Mouse (Mus musculus): ENCODE results near the gene Chrm4. TPM values are rescaled to one million over a fixed set of nuclear protein-coding genes. Genes with fewer than 3 reads are reported as not detected.

Chrm4 gene
- total RNA-seq, 1 experiment from 2014 or later = 0.96 TPM

DNA sequence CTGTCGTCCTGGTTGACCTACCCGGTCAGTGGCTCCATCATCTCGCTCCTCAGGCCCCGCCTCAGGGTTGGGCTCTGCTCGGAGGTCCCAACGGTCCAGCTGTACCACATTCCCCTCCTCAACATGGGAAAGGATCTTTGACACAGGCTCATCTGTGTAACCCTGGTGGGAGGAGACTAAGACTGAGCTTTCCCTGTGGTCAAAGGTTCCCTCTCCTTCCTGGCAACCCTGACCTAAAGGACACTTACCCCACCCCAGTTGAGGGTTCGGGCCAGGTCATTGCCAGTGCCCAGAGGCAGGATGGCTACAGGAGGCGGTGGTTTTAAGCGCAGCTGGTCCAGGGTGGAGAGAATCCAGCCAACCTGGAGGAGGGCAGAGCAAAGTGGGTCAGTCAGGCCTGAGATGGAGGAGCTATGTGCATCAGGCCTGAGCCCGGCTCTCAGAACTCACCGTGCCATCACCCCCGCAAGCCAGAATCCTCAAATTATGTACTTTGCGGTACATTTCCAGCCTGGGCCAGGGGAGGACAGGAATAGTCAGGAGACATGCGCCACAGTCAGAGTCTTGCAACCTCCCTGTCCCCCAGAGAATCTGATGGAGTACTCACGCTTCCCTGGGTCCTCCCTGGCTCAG is 12.4 kb downstream of the Chrm4 start:
- no peak for ATAC-seq (replicated peaks; ENCODE audit: low read depth, poor library complexity, severe bottlenecking)

GRCm38 (mm10) chr2:91942356-91942755 is 15.3 kb downstream of the Chrm4 start:
- ATAC-seq (replicated peaks; ENCODE audit: low read depth, poor library complexity, severe bottlenecking) = peak; percentile 31; the same call in 1 of the 2 replicates

- peak; percentile 67 for ATAC-seq (replicated peaks; ENCODE audit: low read depth, poor library complexity, severe bottlenecking)
Observed at GRCm38 (mm10) chr2:91944170-91944950, 17.3 kb downstream of the Chrm4 start.

DNA sequence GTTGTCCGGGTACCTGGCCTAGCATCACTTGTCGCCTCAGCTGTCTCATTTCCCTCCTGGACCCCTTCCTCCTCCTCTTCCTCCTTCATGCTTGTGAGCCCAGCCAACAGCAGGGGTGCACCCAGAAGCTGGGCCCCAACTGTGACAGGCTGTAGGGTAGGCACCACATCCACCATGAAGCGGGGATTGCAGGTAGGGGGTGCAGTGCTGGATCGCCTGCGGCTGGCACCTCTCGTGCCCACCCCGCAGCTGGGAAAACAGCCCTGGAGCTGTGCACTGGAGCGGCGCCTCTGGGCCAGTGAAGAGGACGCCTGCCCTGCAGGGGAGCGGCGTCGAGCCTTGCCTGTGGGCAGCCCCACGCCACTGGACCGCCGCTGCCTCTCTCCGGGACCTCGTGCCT is 18.4 kb downstream of the Chrm4 start, which contains the start of gene Gm9821:
TSS of gene Gm9821 (plus strand) at position 221 of the 400 bp plus-strand sequence.
- ATAC-seq (replicated peaks; ENCODE audit: low read depth, poor library complexity, severe bottlenecking) = no peak

DNA sequence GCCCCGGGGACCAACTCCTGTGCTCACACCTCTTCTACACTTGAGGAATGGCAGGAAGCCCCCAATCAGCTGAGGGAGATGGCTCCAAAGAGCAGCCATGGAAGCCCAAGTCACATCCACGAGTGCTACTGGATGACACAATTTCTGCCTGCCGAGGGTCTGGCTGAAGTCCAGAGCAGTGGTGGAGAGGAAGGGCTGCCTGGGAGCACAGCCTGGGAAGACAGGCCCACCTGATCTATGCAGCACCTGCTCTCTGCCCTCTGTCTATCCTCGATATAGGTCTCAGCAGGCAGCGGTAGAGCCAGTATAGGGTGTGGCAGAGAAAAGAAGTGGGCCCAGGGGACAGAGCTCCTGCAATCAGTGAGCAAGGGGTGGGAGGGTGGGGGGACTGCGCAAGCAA is 19.8 kb downstream of the Chrm4 start:
- ATAC-seq (replicated peaks; ENCODE audit: low read depth, poor library complexity, severe bottlenecking) = no peak

GRCm38 (mm10) chr2:91947397-91948150 is 20.5 kb downstream of the Chrm4 start:
- ATAC-seq (replicated peaks; ENCODE audit: low read depth, poor library complexity, severe bottlenecking) = peak; percentile 17

DNA sequence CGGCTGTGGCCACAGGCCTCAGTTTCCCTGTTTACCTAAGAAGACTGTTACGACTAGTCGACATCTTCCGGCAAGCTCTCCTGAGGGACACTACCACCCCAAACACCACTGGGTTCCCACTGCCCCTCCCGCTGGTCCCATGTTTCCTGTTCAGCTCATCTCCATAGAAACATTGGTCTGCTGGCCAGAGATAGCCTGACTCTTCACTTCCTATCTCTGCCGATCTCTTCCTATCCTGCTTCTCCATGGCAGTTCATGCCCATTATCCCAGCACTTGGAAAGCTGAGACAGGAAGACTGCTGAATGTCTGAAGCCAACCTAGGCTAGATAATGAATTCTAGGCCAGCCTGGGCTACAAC is 21.1 kb downstream of the Chrm4 start:
- ATAC-seq (replicated peaks; ENCODE audit: low read depth, poor library complexity, severe bottlenecking) = peak; percentile 11

GRCm38 (mm10) chr2:91948792-91949241 is 21.8 kb downstream of the Chrm4 start:
- 0 out of 2 replicates have a peak, but pooled peaks have one; percentile 1 for ATAC-seq (replicated peaks; ENCODE audit: low read depth, poor library complexity, severe bottlenecking)

DNA sequence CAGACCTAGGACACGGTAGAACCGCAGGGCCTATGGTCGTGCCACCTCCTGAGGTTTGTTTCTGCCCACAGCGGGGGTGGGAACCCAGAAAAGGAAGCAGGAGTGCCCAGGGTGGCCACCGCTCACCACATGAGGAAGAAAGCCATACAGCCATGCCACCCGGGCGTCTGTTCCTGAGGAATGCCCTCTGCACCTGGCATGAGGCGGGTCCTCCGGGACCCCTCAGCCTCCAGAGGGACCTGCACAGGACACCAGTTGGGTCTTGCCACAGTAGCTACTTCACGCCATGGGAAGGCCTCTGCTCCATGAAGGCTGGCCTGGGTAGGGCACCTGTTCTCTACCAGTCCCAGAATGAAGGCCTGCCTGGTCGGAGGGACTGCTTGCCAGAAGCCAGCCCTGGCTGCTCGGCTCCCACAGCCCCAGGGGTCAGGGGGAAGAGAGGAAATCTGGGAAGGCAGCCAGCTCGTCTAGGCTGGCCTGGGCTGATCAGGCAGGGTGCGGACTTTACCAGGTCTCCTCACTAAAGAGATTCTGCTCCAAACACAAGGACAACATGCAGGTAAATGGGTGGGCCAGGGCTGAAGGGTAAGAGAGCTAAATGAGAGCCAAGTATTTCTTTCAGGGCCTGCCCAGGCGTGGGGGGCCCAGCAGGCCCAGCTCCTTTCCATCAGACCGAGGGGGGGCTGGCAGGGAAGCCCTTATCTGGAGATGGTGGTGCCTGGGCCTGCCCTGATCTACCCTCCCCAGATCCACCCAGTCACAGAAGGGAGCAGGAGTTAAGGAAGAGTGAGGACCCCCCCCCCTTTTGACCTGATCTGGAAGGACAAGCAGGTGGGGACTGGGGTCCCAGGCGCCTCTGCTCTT is 22.6 kb downstream of the Chrm4 start:
- peak; percentile 28 for ATAC-seq (replicated peaks; ENCODE audit: low read depth, poor library complexity, severe bottlenecking)

- ATAC-seq (replicated peaks; ENCODE audit: low read depth, poor library complexity, severe bottlenecking) = peak; percentile 64
Observed at GRCm38 (mm10) chr2:91950275-91951085, 23.4 kb downstream of the Chrm4 start.

DNA sequence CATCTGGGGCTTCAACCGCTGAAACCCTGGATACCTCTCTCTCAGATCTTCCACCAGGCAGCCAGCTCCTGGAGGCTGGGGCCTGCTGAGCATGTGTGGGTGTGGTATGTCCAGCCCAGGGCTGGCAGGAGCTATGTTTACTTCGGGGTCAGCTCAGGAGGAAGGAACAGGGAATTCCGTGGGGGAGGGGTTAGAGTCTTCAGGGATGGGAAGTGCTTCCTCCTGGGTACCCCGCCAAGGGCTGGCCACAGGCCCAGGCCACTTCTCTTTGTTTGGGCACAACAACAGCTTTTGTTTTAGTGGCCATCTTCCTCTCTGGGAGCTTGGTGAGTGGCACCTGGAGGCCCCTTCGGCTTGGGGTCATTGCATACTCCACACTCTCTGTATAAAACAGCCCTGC is 26.8 kb downstream of the Chrm4 start:
- no peak for ATAC-seq (replicated peaks; ENCODE audit: low read depth, poor library complexity, severe bottlenecking)

DNA sequence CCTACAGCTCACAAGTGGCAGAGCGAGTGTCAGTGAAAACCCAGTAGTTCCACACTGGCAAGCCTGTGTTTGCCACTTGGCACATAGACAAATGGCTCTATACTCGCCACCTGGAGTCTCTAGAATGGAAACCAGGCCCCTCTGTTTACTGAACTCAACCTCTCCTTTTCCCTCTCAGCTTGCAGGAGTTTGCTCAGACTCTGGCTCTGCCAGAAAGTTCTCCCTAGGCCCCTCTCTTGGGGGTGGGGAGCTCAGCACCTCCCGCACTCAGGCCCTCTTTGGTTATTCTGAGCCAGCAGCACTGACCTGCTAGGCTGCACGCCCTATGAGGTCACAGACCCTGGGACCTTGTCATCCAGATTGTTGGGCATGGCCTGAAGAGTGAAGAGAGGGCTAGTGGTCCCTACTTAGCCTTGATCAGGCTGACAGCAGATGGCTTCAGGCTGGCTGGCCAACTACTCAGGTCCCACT is 28.1 kb downstream of the Chrm4 start:
- no peak for ATAC-seq (replicated peaks; ENCODE audit: low read depth, poor library complexity, severe bottlenecking)

DNA sequence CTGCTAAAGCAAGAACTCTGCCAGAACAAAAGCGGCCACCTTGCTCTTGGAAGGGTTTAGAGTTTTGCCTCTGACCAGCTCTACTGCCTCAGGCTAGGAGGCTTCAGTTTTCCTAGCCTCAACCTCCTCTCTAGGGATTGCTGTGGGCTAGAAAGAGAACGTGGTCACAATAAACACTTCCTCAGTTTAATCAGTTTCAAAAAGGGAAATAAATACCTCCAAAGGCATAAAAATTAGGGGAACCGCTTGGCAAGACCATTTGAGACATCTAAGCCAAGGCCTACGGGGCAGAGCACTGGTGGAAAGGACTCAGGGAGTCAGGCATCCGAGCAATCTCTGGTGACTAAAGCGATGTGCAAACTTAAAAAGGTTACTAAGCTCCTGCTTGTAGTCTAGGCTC is 28.8 kb downstream of the Chrm4 start:
- ATAC-seq (replicated peaks; ENCODE audit: low read depth, poor library complexity, severe bottlenecking) = 0 out of 2 replicates have a peak, but pooled peaks have one; percentile 13

- peak; percentile 51 for ATAC-seq (replicated peaks; ENCODE audit: low read depth, poor library complexity, severe bottlenecking)
Observed at GRCm38 (mm10) chr2:91957096-91957495, 30.0 kb downstream of the Chrm4 start.

DNA sequence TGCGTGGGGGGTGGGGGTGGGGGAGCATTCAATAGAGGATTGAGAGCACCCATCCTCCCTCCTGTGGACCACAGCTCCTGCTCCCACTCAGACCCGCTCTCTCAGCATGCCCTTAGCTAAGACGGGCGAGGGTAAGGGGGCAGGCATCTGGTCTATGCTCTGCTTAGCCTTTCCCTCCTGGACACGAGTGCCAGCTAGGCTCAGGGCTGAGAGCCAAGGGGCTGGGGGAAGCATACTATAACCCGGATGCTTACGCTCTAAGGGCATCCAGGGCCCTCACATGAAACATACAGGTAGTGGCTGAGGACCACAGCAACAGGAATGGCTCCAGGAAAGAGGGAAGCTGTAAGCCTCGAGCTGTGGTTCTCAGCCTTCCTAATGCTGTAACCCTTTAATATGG is 31.0 kb downstream of the Chrm4 start:
- no peak for ATAC-seq (replicated peaks; ENCODE audit: low read depth, poor library complexity, severe bottlenecking)

- ATAC-seq (replicated peaks; ENCODE audit: low read depth, poor library complexity, severe bottlenecking) = peak; percentile 40; the same call in 1 of the 2 replicates
Observed at GRCm38 (mm10) chr2:91958701-91959457, 31.8 kb downstream of the Chrm4 start.

- no peak for ATAC-seq (replicated peaks; ENCODE audit: low read depth, poor library complexity, severe bottlenecking)
Observed at GRCm38 (mm10) chr2:91959544-91960410, 32.7 kb downstream of the Chrm4 start.
